ENCODE assay signal across 21 mouse cellular contexts in genomic region chr7:64570914-64571313, GRCm38 (mm10).
"Had no signal": no experiment of that assay in that cellular context is flagged by ENCODE, and none has a peak within 500 bp of the region (broad histone marks: within the 10 kb centered on the region; RNA-seq: fewer than 3 reads in every experiment).

No protein-coding gene starts in this region.

- H3K4me3 ChIP-seq: gastrocnemius, adult 2 months; heart, adult 2 months; hindbrain, embryonic 10.5 days; hindbrain, embryonic 12.5 days; intestine, embryonic 15.5 days; limb, embryonic 10.5 days; limb, embryonic 12.5 days; liver, embryonic 13.5 days; liver, embryonic 15.5 days had no signal

- DNase-seq: gastrocnemius, adult 2 months; gastrocnemius, postnatal 10 days; gastrocnemius, postnatal 25 days; heart, postnatal 10 days; heart, postnatal 4 days; kidney, adult 18-20 months; kidney, adult 8-10 months; kidney, postnatal 10 days; kidney, postnatal 4 days; layer of hippocampus, adult 9-11 months; liver; liver, embryonic 13.5 days; liver, postnatal 0 days had no signal

- H3K27ac ChIP-seq: gastrocnemius, adult 2 months; heart, adult 2 months; hindbrain, embryonic 10.5 days; hindbrain, embryonic 12.5 days; hindbrain, embryonic 14.5 days; intestine, embryonic 15.5 days; limb, embryonic 10.5 days; limb, embryonic 12.5 days; liver, embryonic 13.5 days; liver, embryonic 15.5 days had no signal
